Mouse (Mus musculus): ENCODE measurements around the gene Tspan17. TPM values are rescaled to one million over a fixed set of nuclear protein-coding genes. Genes with fewer than 3 reads are reported as not detected.
A peak's percentile ranks its signal among the peaks of the same experiment; 100 is the strongest.
"Not testable (repeated sequence)": the region's sequence is repeated elsewhere in the genome, so short reads cannot be mapped to it uniquely, and the experiment has no call there.

Tspan17 gene
- total RNA-seq, 1 experiment = 10.4 TPM

- peak; percentile 61 for DNase-seq (ENCODE audit: low read depth, low spot score)
- H3K9me3 ChIP-seq (ENCODE audit: control insufficient read depth, insufficient read depth, low read depth, low read length) = no peaks in the 10 kb centered on the region
- peaks cover 0 to 13% of the 10 kb centered on the region in 2 experiments; a peak in 2 of 4 replicates for H3K4me1 ChIP-seq (ENCODE audit: control insufficient read depth in 2 of 2, insufficient read depth in 2 of 2, low read length in 2 of 2, poor library complexity in 1 of 2)
- no peak overlapping the region for H3K27ac ChIP-seq (ENCODE audit: insufficient read depth, low read depth, low read length, poor library complexity, severe bottlenecking)
- in situ Hi-C loops (cut with MboI; ENCODE audit: low sequenced_read_pairs in 2 of 2, unreplicated experiment in 2 of 2) = no loop called here
- H3K4me3 ChIP-seq (ENCODE audit: insufficient read depth in 1 of 2, low read depth in 1 of 2, low read length in 2 of 2, poor library complexity in 1 of 2, severe bottlenecking in 1 of 2) = no peak overlapping the region
- TF ChIP-seq HCFC1 (IDR thresholded peaks at IDR 0.05; ENCODE audit: borderline replicate concordance, insufficient read depth, low read length) (no peak), MAFK (IDR thresholded peaks at IDR 0.05; ENCODE audit: insufficient read depth, low read depth, low read length) (no peak), ZC3H11A (IDR thresholded peaks at IDR 0.05; ENCODE audit: borderline replicate concordance, low read depth, low read length) (no peak), CHD2 (IDR thresholded peaks at IDR 0.05; ENCODE audit: low read depth, low read length) (no peak), ZNF384 (IDR thresholded peaks at IDR 0.05; ENCODE audit: low read depth, low read length) (no peak)
- H3K9ac ChIP-seq (ENCODE audit: insufficient read depth, low read depth, low read length, poor library complexity, severe bottlenecking) = no peak overlapping the region
- H3K36me3 ChIP-seq (ENCODE audit: control insufficient read depth, insufficient read depth, low read length, poor library complexity, severe bottlenecking) = no peaks in the 10 kb centered on the region
Observed at GRCm38 (mm10) chr13:54783235-54783634, 5.9 kb upstream of the Tspan17 start.

- no peak for DNase-seq (ENCODE audit: low read depth, low spot score)
- Histone ChIP-seq H3K4me3 (ENCODE audit: insufficient read depth in 1 of 2, low read depth in 1 of 2, low read length in 2 of 2, poor library complexity in 1 of 2, severe bottlenecking in 1 of 2) (no peak within 1 kb of the TSS), H3K36me3 (ENCODE audit: control insufficient read depth, insufficient read depth, low read length, poor library complexity, severe bottlenecking) (no peaks in the 10 kb centered on the region), H3K9me3 (ENCODE audit: control insufficient read depth, insufficient read depth, low read depth, low read length) (no peaks in the 10 kb centered on the region), H3K9ac (ENCODE audit: insufficient read depth, low read depth, low read length, poor library complexity, severe bottlenecking) (no peak within 1 kb of the TSS), H3K4me1 (ENCODE audit: control insufficient read depth in 2 of 2, insufficient read depth in 2 of 2, low read length in 2 of 2, poor library complexity in 1 of 2) (peaks cover 2 to 17% of the 10 kb centered on the region in 2 experiments; a peak in 2 of 4 replicates), H3K27ac (ENCODE audit: insufficient read depth, low read depth, low read length, poor library complexity, severe bottlenecking) (peak within 1 kb of the TSS; percentile 3; the same call in 1 of the 2 replicates)
- in situ Hi-C loops (cut with MboI; ENCODE audit: low sequenced_read_pairs in 2 of 2, unreplicated experiment in 2 of 2) = no loop called here
- TF ChIP-seq ZNF384 (IDR thresholded peaks at IDR 0.05; ENCODE audit: low read depth, low read length) = no peak
- no peak for TF ChIP-seq MAFK (IDR thresholded peaks at IDR 0.05; ENCODE audit: insufficient read depth, low read depth, low read length)
- no peak for TF ChIP-seq HCFC1 (IDR thresholded peaks at IDR 0.05; ENCODE audit: borderline replicate concordance, insufficient read depth, low read length)
- no peak for TF ChIP-seq ZC3H11A (IDR thresholded peaks at IDR 0.05; ENCODE audit: borderline replicate concordance, low read depth, low read length)
- TF ChIP-seq CHD2 (IDR thresholded peaks at IDR 0.05; ENCODE audit: low read depth, low read length) = no peak
Observed at GRCm38 (mm10) chr13:54783698-54784097, 5.5 kb upstream of the Tspan17 start, which contains the start of gene Eif4e1b. Eif4e1b (plus strand) TSS chr13:54783998.

- H3K4me1 ChIP-seq (ENCODE audit: control insufficient read depth in 2 of 2, insufficient read depth in 2 of 2, low read length in 2 of 2, poor library complexity in 1 of 2) = peaks cover 4 to 28% of the 10 kb centered on the region in 2 experiments; a peak in 2 of 4 replicates
- in situ Hi-C loops (cut with MboI; ENCODE audit: low sequenced_read_pairs in 2 of 2, unreplicated experiment in 2 of 2); H3K27ac ChIP-seq (ENCODE audit: insufficient read depth, low read depth, low read length, poor library complexity, severe bottlenecking); DNase-seq (ENCODE audit: low read depth, low spot score); H3K9me3 ChIP-seq (ENCODE audit: control insufficient read depth, insufficient read depth, low read depth, low read length); H3K9ac ChIP-seq (ENCODE audit: insufficient read depth, low read depth, low read length, poor library complexity, severe bottlenecking); H3K36me3 ChIP-seq (ENCODE audit: control insufficient read depth, insufficient read depth, low read length, poor library complexity, severe bottlenecking); H3K4me3 ChIP-seq (ENCODE audit: insufficient read depth in 1 of 2, low read depth in 1 of 2, low read length in 2 of 2, poor library complexity in 1 of 2, severe bottlenecking in 1 of 2): not testable (repeated sequence)
Observed at GRCm38 (mm10) chr13:54787591-54787990, 1.6 kb upstream of the Tspan17 start.

GRCm38 (mm10) chr13:54789561-54790397 is 602 bp downstream of the Tspan17 start:
- H3K9me3 ChIP-seq (ENCODE audit: control insufficient read depth, insufficient read depth, low read depth, low read length) = no peaks in the 10 kb centered on the region

More at GRCm38 (mm10) chr13:54789561-54790397, 602 bp downstream of the Tspan17 start:
- peaks cover 4 to 32% of the 10 kb centered on the region in 2 experiments; a peak in 2 of 4 replicates for H3K4me1 ChIP-seq (ENCODE audit: control insufficient read depth in 2 of 2, insufficient read depth in 2 of 2, low read length in 2 of 2, poor library complexity in 1 of 2)
- TF ChIP-seq HCFC1 (IDR thresholded peaks at IDR 0.05; ENCODE audit: borderline replicate concordance, insufficient read depth, low read length) (0 out of 2 replicates have a peak, but pooled peaks have one; percentile 44), ZNF384 (IDR thresholded peaks at IDR 0.05; ENCODE audit: low read depth, low read length) (no peak)
- DNase-seq (ENCODE audit: low read depth, low spot score) = peak; percentile 46
- no peaks in the 10 kb centered on the region for H3K36me3 ChIP-seq (ENCODE audit: control insufficient read depth, insufficient read depth, low read length, poor library complexity, severe bottlenecking)
- peak overlapping the region; percentile 70 for H3K27ac ChIP-seq (ENCODE audit: insufficient read depth, low read depth, low read length, poor library complexity, severe bottlenecking)
- peak overlapping the region; percentile 72 for H3K9ac ChIP-seq (ENCODE audit: insufficient read depth, low read depth, low read length, poor library complexity, severe bottlenecking)
- peak overlapping the region; percentile 79 to 95 for H3K4me3 ChIP-seq (ENCODE audit: insufficient read depth in 1 of 2, low read depth in 1 of 2, low read length in 2 of 2, poor library complexity in 1 of 2, severe bottlenecking in 1 of 2)
- in situ Hi-C loops (cut with MboI; ENCODE audit: low sequenced_read_pairs in 2 of 2, unreplicated experiment in 2 of 2) = loop anchor here in 1 of 2 experiments (10.0 kb wide), 1 partner anchor 275 kb away; no protein-coding TSS in a partner anchor

All from ES-E14 (cell line).